Mouse (Mus musculus) erythroblast, embryonic 14.5 days (primary cell): ENCODE data around the gene Kiss1r.

Experiments
- GATA1 ChIP-seq: IDR thresholded peaks from 2 replicates; pipeline ENCODE4 v1.6.1; 2012; ENCODE audit warnings: low read length, inconsistent platforms, mixed read lengths
- TAL1 ChIP-seq: IDR thresholded peaks from 3 replicates; pipeline ENCODE4 v1.6.1; 2012; ENCODE audit warnings: low read length, inconsistent platforms, mixed read lengths

DNA sequence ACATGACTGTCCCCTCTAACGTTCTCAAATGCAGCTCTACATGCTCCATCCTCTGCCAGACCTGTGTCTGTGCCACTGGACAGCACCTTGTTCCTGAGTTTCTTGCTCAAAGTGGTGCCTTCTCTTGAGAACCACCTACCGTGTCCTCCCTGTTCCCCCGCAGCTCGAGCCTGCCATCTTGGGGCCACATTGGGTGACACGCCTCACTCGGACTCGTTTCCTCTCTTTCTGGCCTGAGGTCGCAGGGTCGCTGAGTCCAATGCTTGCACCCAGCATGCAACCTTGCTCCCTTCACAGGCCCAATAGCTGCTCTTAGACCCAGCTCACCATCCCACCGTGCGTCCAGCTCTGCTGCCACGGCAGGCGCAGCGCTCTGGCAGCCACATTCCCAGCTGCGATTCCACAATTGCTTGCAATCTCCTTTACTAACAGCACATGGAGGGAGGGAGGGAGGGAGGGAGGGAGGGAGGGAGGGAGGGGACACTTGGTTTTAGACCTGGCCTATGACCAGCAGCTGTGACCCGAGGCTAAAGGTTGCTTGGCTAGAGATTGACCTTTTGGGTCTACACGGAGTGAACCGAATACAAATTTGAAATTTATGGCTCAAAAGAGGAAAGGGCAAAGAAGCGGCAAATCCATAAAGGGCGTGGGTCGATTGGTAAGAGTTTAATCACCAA is 41.5 kb downstream of the Kiss1r start:
- TF ChIP-seq TAL1 (no peak), GATA1 (no peak)
